Mouse (Mus musculus) kidney, embryonic 15.5 days (tissue): ENCODE measurements at regions not wholly inside any gene's neighbourhood (a gene's known extent, or its start where the extent isn't known, plus 50 kb on each side); places are given as distances from the start of the nearest gene placed in this dataset.

Experiments
- ATAC-seq: fragments of 200-750 bp; cut with Nextera tagmentation; replicated peaks from 2 replicates; pipeline ENCODE4 v1.8.0; 2017; ENCODE audit warnings: moderate TSS enrichment; ENCODE audit not compliant: low FRiP score
- H3K27ac ChIP-seq: fragments of 300-500 bp; sonication (generic); 2 replicates; pipeline ENCODE4 v1.5.1; 2015; ENCODE audit warnings: mild to moderate bottlenecking, inconsistent platforms
- H3K27me3 ChIP-seq: fragments of 300-500 bp; sonication (generic); 2 replicates; pipeline ENCODE4 v1.6.1; 2015; ENCODE audit warnings: inconsistent platforms
- H3K36me3 ChIP-seq: fragments of 300-500 bp; sonication (generic); 2 replicates; pipeline ENCODE4 v1.6.1; 2015; ENCODE audit warnings: inconsistent platforms
- H3K4me1 ChIP-seq: fragments of 300-500 bp; sonication (generic); 2 replicates; pipeline ENCODE4 v1.6.1; 2015; ENCODE audit warnings: inconsistent platforms
- H3K4me2 ChIP-seq: fragments of 300-500 bp; sonication (generic); 2 replicates; pipeline ENCODE4 v1.6.1; 2015; ENCODE audit warnings: moderate library complexity, mild to moderate bottlenecking, inconsistent platforms
- H3K4me3 ChIP-seq: fragments of 300-500 bp; sonication (generic); replicated peaks from 2 replicates; pipeline ENCODE4 v1.5.1; 2015; ENCODE audit warnings: mild to moderate bottlenecking, inconsistent platforms
- H3K9ac ChIP-seq: fragments of 300-500 bp; sonication (generic); 2 replicates; pipeline ENCODE4 v1.6.1; 2015; ENCODE audit warnings: mild to moderate bottlenecking, inconsistent platforms
- H3K9me3 ChIP-seq: fragments of 300-500 bp; sonication (generic); replicated peaks from 2 replicates; pipeline ENCODE4 v1.6.1; 2016; ENCODE audit warnings: inconsistent platforms
- WGBS: fragments of 180-500 bp; shearing (Covaris S2); methylation state at CpG from one replicate; pipeline ENCODE4 v1.1.7; 2015; ENCODE audit warnings: mixed read lengths; 5-methylcytosine and 5-hydroxymethylcytosine counted together

- no peak overlapping the region for H3K27ac ChIP-seq
- H3K27me3 ChIP-seq, result 0 out of 2 replicates have a peak, but pooled peaks cover 4% of the 10 kb centered on the region
- peaks cover 16% of the 10 kb centered on the region for H3K4me1 ChIP-seq
- H3K36me3 ChIP-seq, result no peaks in the 10 kb centered on the region
- 97% methylated on average over 1 of the region's 1 CpGs for WGBS
- no peak overlapping the region for H3K4me3 ChIP-seq
- no peak overlapping the region for H3K9ac ChIP-seq
- H3K4me2 ChIP-seq, result no peak overlapping the region
- no peak for ATAC-seq
- no peaks in the 10 kb centered on the region for H3K9me3 ChIP-seq
Measured at GRCm38 (mm10) chr8:89156909-89157308, 112.9 kb upstream of the Sall1 start.

GRCm38 (mm10) chr8:89153605-89154004 is 109.6 kb upstream of the Sall1 start:
- Histone ChIP-seq H3K9me3 (no peaks in the 10 kb centered on the region), H3K9ac (no peak overlapping the region), H3K36me3 (no peaks in the 10 kb centered on the region), H3K4me1 (peaks cover 16% of the 10 kb centered on the region), H3K4me2 (no peak overlapping the region), H3K27me3 (peaks cover 4% of the 10 kb centered on the region; the same call in 1 of the 2 replicates), H3K27ac (no peak overlapping the region), H3K4me3 (no peak overlapping the region)
- ATAC-seq, result no peak
- 51% methylated on average over 3 of the region's 3 CpGs for WGBS

GRCm38 (mm10) chr8:89152867-89153595 is 109.1 kb upstream of the Sall1 start:
- peaks cover 16% of the 10 kb centered on the region for H3K4me1 ChIP-seq
- no peak overlapping the region for H3K9ac ChIP-seq
- no peak overlapping the region for H3K27ac ChIP-seq
- 11% methylated on average over 17 of the region's 17 CpGs for WGBS
- no peaks in the 10 kb centered on the region for H3K36me3 ChIP-seq
- no peak overlapping the region for H3K4me3 ChIP-seq
- no peak; the same call in 1 of the 2 replicates for ATAC-seq
- H3K9me3 ChIP-seq, result no peaks in the 10 kb centered on the region
- peaks cover 4% of the 10 kb centered on the region; the same call in 1 of the 2 replicates for H3K27me3 ChIP-seq
- peak overlapping the region; percentile 34; the same call in 1 of the 2 replicates for H3K4me2 ChIP-seq

- no peaks in the 10 kb centered on the region for H3K9me3 ChIP-seq
- peaks cover 16% of the 10 kb centered on the region for H3K4me1 ChIP-seq
- H3K4me3 ChIP-seq, result no peak overlapping the region
- H3K36me3 ChIP-seq, result no peaks in the 10 kb centered on the region
- no peak overlapping the region for H3K9ac ChIP-seq
- peaks cover 4% of the 10 kb centered on the region; the same call in 1 of the 2 replicates for H3K27me3 ChIP-seq
- 66% methylated on average over 8 of the region's 8 CpGs for WGBS
- no peak overlapping the region for H3K27ac ChIP-seq
- H3K4me2 ChIP-seq, result 0 out of 2 replicates have a peak overlapping the region, but pooled peaks have one; percentile 34
- ATAC-seq, result no peak
Measured at GRCm38 (mm10) chr8:89152331-89152730, 108.4 kb upstream of the Sall1 start.

GRCm38 (mm10) chr8:89150952-89151351 is 107.0 kb upstream of the Sall1 start:
- 79% methylated on average over 2 of the region's 2 CpGs for WGBS
- Histone ChIP-seq H3K27ac (no peak overlapping the region), H3K36me3 (no peaks in the 10 kb centered on the region), H3K4me1 (peaks cover 16% of the 10 kb centered on the region), H3K9ac (no peak overlapping the region), H3K4me3 (no peak overlapping the region), H3K27me3 (peaks cover 4% of the 10 kb centered on the region; the same call in 1 of the 2 replicates), H3K4me2 (no peak overlapping the region), H3K9me3 (no peaks in the 10 kb centered on the region)
- ATAC-seq, result no peak

- ATAC-seq, result 0 out of 2 replicates have a peak, but pooled peaks have one; percentile 43
- Histone ChIP-seq H3K27ac (peak overlapping the region; percentile 37; the same call in 1 of the 2 replicates), H3K4me3 (no peak overlapping the region), H3K4me2 (no peak overlapping the region), H3K27me3 (no peaks in the 10 kb centered on the region), H3K9ac (no peak overlapping the region), H3K4me1 (peaks cover 16% of the 10 kb centered on the region), H3K36me3 (no peaks in the 10 kb centered on the region), H3K9me3 (no peaks in the 10 kb centered on the region)
- 42% methylated on average over 8 of the region's 8 CpGs for WGBS
Measured at GRCm38 (mm10) chr8:89141529-89142235, 97.7 kb upstream of the Sall1 start.

GRCm38 (mm10) chr8:89139876-89140275 is 95.9 kb upstream of the Sall1 start:
- no peaks in the 10 kb centered on the region for H3K9me3 ChIP-seq
- H3K9ac ChIP-seq, result no peak overlapping the region
- WGBS, result 63% methylated on average over 3 of the region's 3 CpGs
- no peak overlapping the region for H3K4me3 ChIP-seq
- peaks cover 16% of the 10 kb centered on the region for H3K4me1 ChIP-seq
- H3K4me2 ChIP-seq, result no peak overlapping the region
- no peak for ATAC-seq
- no peak overlapping the region for H3K27ac ChIP-seq
- no peaks in the 10 kb centered on the region for H3K27me3 ChIP-seq
- H3K36me3 ChIP-seq, result no peaks in the 10 kb centered on the region

GRCm38 (mm10) chr8:89138416-89139125 is 94.6 kb upstream of the Sall1 start:
- WGBS, result 58% methylated on average over 8 of the region's 8 CpGs
- H3K27ac ChIP-seq, result no peak overlapping the region
- H3K27me3 ChIP-seq, result no peaks in the 10 kb centered on the region
- H3K9me3 ChIP-seq, result no peaks in the 10 kb centered on the region
- no peaks in the 10 kb centered on the region for H3K36me3 ChIP-seq
- no peak for ATAC-seq
- H3K9ac ChIP-seq, result no peak overlapping the region
- H3K4me1 ChIP-seq, result peaks cover 24% of the 10 kb centered on the region
- no peak overlapping the region for H3K4me2 ChIP-seq
- H3K4me3 ChIP-seq, result no peak overlapping the region

GRCm38 (mm10) chr8:89134581-89135484 is 90.9 kb upstream of the Sall1 start:
- H3K27me3 ChIP-seq, result no peaks in the 10 kb centered on the region
- no peak overlapping the region for H3K4me3 ChIP-seq
- no peak for ATAC-seq
- peaks cover 11% of the 10 kb centered on the region for H3K4me1 ChIP-seq
- no peaks in the 10 kb centered on the region for H3K9me3 ChIP-seq
- 0 out of 2 replicates have a peak overlapping the region, but pooled peaks have one; percentile 9 for H3K27ac ChIP-seq
- no peaks in the 10 kb centered on the region for H3K36me3 ChIP-seq
- H3K4me2 ChIP-seq, result no peak overlapping the region
- 85% methylated on average over 19 of the region's 19 CpGs for WGBS
- H3K9ac ChIP-seq, result no peak overlapping the region

- peaks cover 11% of the 10 kb centered on the region for H3K4me1 ChIP-seq
- 29% methylated on average over 5 of the region's 5 CpGs for WGBS
- no peak overlapping the region for H3K4me3 ChIP-seq
- H3K36me3 ChIP-seq, result no peaks in the 10 kb centered on the region
- no peak overlapping the region for H3K9ac ChIP-seq
- no peaks in the 10 kb centered on the region for H3K27me3 ChIP-seq
- no peak for ATAC-seq
- H3K27ac ChIP-seq, result 0 out of 2 replicates have a peak overlapping the region, but pooled peaks have one; percentile 9
- H3K4me2 ChIP-seq, result no peak overlapping the region
- no peaks in the 10 kb centered on the region for H3K9me3 ChIP-seq
Measured at GRCm38 (mm10) chr8:89134058-89134457, 90.1 kb upstream of the Sall1 start.

- no peak overlapping the region for H3K4me2 ChIP-seq
- no peak overlapping the region for H3K4me3 ChIP-seq
- no peak for ATAC-seq
- H3K9ac ChIP-seq, result no peak overlapping the region
- H3K4me1 ChIP-seq, result no peaks in the 10 kb centered on the region
- H3K9me3 ChIP-seq, result no peaks in the 10 kb centered on the region
- WGBS, result 72% methylated on average over 6 of the region's 6 CpGs
- H3K27me3 ChIP-seq, result no peaks in the 10 kb centered on the region
- no peaks in the 10 kb centered on the region for H3K36me3 ChIP-seq
- H3K27ac ChIP-seq, result no peak overlapping the region
Measured at GRCm38 (mm10) chr8:89121051-89121450, 77.1 kb upstream of the Sall1 start.
